Mouse (Mus musculus): ENCODE measurements around the gene Rplp0.

The Rplp0 gene

GRCm38 (mm10) chr5:115526456-115527202 lies 32.6 kb upstream of the Rplp0 start:
- no peak for DNase-seq (ENCODE audit: low read depth, low spot score)

- no peak for DNase-seq (ENCODE audit: low read depth, low spot score)
These were observed 31.1 kb upstream of the Rplp0 start for GRCm38 (mm10) chr5:115528128-115528527.

GRCm38 (mm10) chr5:115529364-115529741 lies 29.9 kb upstream of the Rplp0 start:
- no peak for DNase-seq (ENCODE audit: low read depth, low spot score)

GRCm38 (mm10) chr5:115529742-115530446 lies 29.4 kb upstream of the Rplp0 start:
- no peak for DNase-seq (ENCODE audit: low read depth, low spot score)

GRCm38 (mm10) chr5:115530447-115530809 lies 28.8 kb upstream of the Rplp0 start:
- DNase-seq (ENCODE audit: low read depth, low spot score), result no peak

GRCm38 (mm10) chr5:115531671-115532270 lies 27.5 kb upstream of the Rplp0 start:
- no peak for DNase-seq (ENCODE audit: low read depth, low spot score)

- DNase-seq (ENCODE audit: low read depth, low spot score), result no peak
These were observed 25.0 kb upstream of the Rplp0 start for GRCm38 (mm10) chr5:115534290-115534731.

- DNase-seq (ENCODE audit: low read depth, low spot score), result no peak
These were observed 24.4 kb upstream of the Rplp0 start for GRCm38 (mm10) chr5:115534856-115535255.

- no peak for DNase-seq (ENCODE audit: low read depth, low spot score)
These were observed 23.6 kb upstream of the Rplp0 start for GRCm38 (mm10) chr5:115535635-115536034.

- no peak for DNase-seq (ENCODE audit: low read depth, low spot score)
These were observed 21.1 kb upstream of the Rplp0 start for GRCm38 (mm10) chr5:115538017-115538692.

GRCm38 (mm10) chr5:115538693-115539043 lies 20.6 kb upstream of the Rplp0 start:
- DNase-seq (ENCODE audit: low read depth, low spot score), result peak; percentile 88

- DNase-seq (ENCODE audit: low read depth, low spot score), result no peak
These were observed 16.5 kb upstream of the Rplp0 start for GRCm38 (mm10) chr5:115542635-115543384.

GRCm38 (mm10) chr5:115543509-115544253 lies 15.6 kb upstream of the Rplp0 start:
- DNase-seq (ENCODE audit: low read depth, low spot score), result no peak

GRCm38 (mm10) chr5:115544655-115545185 lies 14.5 kb upstream of the Rplp0 start:
- DNase-seq (ENCODE audit: low read depth, low spot score), result no peak

GRCm38 (mm10) chr5:115545636-115546035 lies 13.6 kb upstream of the Rplp0 start:
- no peak for DNase-seq (ENCODE audit: low read depth, low spot score)

- DNase-seq (ENCODE audit: low read depth, low spot score), result no peak
These were observed 12.7 kb upstream of the Rplp0 start for GRCm38 (mm10) chr5:115546536-115546935.

GRCm38 (mm10) chr5:115547014-115547413 lies 12.3 kb upstream of the Rplp0 start:
- DNase-seq (ENCODE audit: low read depth, low spot score), result no peak

- DNase-seq (ENCODE audit: low read depth, low spot score), result no peak
These were observed 11.8 kb upstream of the Rplp0 start for GRCm38 (mm10) chr5:115547421-115547820.

GRCm38 (mm10) chr5:115548501-115549285 lies 10.6 kb upstream of the Rplp0 start:
- DNase-seq (ENCODE audit: low read depth, low spot score), result no peak

Data from forelimb bud, embryonic 11.5 days (tissue).